Mouse (Mus musculus): Measurements from ENCODE around the gene Sec14l3.
"Not testable (repeated sequence)": the region's sequence is repeated elsewhere in the genome, so short reads cannot be mapped to it uniquely, and the experiment has no call there.

The Sec14l3 gene

GRCm38 (mm10) chr11:4101851-4102250 is 37.2 kb downstream of the Sec14l3 start:
- DNase-seq (ENCODE audit: low spot score), result no peak

GRCm38 (mm10) chr11:4103522-4103921 is 38.9 kb downstream of the Sec14l3 start:
- DNase-seq (ENCODE audit: low spot score), result no peak

GRCm38 (mm10) chr11:4104989-4105388 is 40.3 kb downstream of the Sec14l3 start:
- DNase-seq (ENCODE audit: low spot score), result no peak

GRCm38 (mm10) chr11:4105444-4105843 is 40.8 kb downstream of the Sec14l3 start:
- DNase-seq (ENCODE audit: low spot score), result no peak

GRCm38 (mm10) chr11:4107901-4108300 is 43.3 kb downstream of the Sec14l3 start:
- DNase-seq (ENCODE audit: low spot score), result not testable (repeated sequence)

GRCm38 (mm10) chr11:4108691-4109090 is 44.0 kb downstream of the Sec14l3 start:
- DNase-seq (ENCODE audit: low spot score), result no peak

GRCm38 (mm10) chr11:4112033-4112432 is 47.4 kb downstream of the Sec14l3 start:
- DNase-seq (ENCODE audit: low spot score), result no peak

- no peak for DNase-seq (ENCODE audit: low spot score)
Observed at GRCm38 (mm10) chr11:4112861-4113260, 48.2 kb downstream of the Sec14l3 start.

- DNase-seq (ENCODE audit: low spot score), result no peak
Observed at GRCm38 (mm10) chr11:4113496-4113895, 48.9 kb downstream of the Sec14l3 start.

GRCm38 (mm10) chr11:4113970-4114369 is 49.3 kb downstream of the Sec14l3 start:
- no peak for DNase-seq (ENCODE audit: low spot score)

GRCm38 (mm10) chr11:4114541-4114940 is 49.9 kb downstream of the Sec14l3 start:
- DNase-seq (ENCODE audit: low spot score), result not testable (repeated sequence)

- DNase-seq (ENCODE audit: low spot score), result no peak
Observed at GRCm38 (mm10) chr11:4115407-4115806, 50.8 kb downstream of the Sec14l3 start.

GRCm38 (mm10) chr11:4116458-4117141 is 52.0 kb downstream of the Sec14l3 start:
- peak; percentile 65 for DNase-seq (ENCODE audit: low spot score)

- DNase-seq (ENCODE audit: low spot score), result no peak
Observed at GRCm38 (mm10) chr11:4117372-4118071, 52.9 kb downstream of the Sec14l3 start.

- DNase-seq (ENCODE audit: low spot score), result peak; percentile 81
Observed at GRCm38 (mm10) chr11:4118081-4118921, 53.7 kb downstream of the Sec14l3 start.

- no peak for DNase-seq (ENCODE audit: low spot score)
Observed at GRCm38 (mm10) chr11:4119635-4120034, 55.0 kb downstream of the Sec14l3 start.

GRCm38 (mm10) chr11:4121691-4122090 is 57.0 kb downstream of the Sec14l3 start:
- no peak for DNase-seq (ENCODE audit: low spot score)

GRCm38 (mm10) chr11:4122226-4122625 is 57.6 kb downstream of the Sec14l3 start:
- no peak for DNase-seq (ENCODE audit: low spot score)

- no peak for DNase-seq (ENCODE audit: low spot score)
Observed at GRCm38 (mm10) chr11:4122742-4123579, 58.3 kb downstream of the Sec14l3 start, which contains the start of gene Sec14l2. Gene Sec14l2 (minus strand): TSS chr11:4123415.

- peak; percentile 68 for DNase-seq (ENCODE audit: low spot score)
Observed at GRCm38 (mm10) chr11:4123922-4124321, 59.3 kb downstream of the Sec14l3 start.

GRCm38 (mm10) chr11:4127059-4127458 is 62.4 kb downstream of the Sec14l3 start:
- no peak for DNase-seq (ENCODE audit: low spot score)

Measured in layer of hippocampus, adult 11-12 months (tissue).